Mouse (Mus musculus): ENCODE results near the gene Prkn.

Gene Prkn

GRCm38 (mm10) chr17:11845506-11845905 lies 1005.3 kb downstream of the Prkn start:
- DNase-seq (ENCODE audit: low spot score), result no peak

- no peak for DNase-seq (ENCODE audit: low spot score)
Measured at GRCm38 (mm10) chr17:11854571-11854970, 1014.4 kb downstream of the Prkn start.

- no peak for DNase-seq (ENCODE audit: low spot score)
Measured at GRCm38 (mm10) chr17:11858772-11859405, 1018.7 kb downstream of the Prkn start.

- no peak for DNase-seq (ENCODE audit: low spot score)
Measured at GRCm38 (mm10) chr17:11861178-11861577, 1021.0 kb downstream of the Prkn start.

- DNase-seq (ENCODE audit: low spot score), result no peak
Measured at GRCm38 (mm10) chr17:11862360-11862759, 1022.2 kb downstream of the Prkn start.

GRCm38 (mm10) chr17:11863017-11863416 lies 1022.8 kb downstream of the Prkn start:
- DNase-seq (ENCODE audit: low spot score), result no peak

GRCm38 (mm10) chr17:11866231-11866630 lies 1026.0 kb downstream of the Prkn start:
- no peak for DNase-seq (ENCODE audit: low spot score)

- no peak for DNase-seq (ENCODE audit: low spot score)
Measured at GRCm38 (mm10) chr17:11867334-11868095, 1027.3 kb downstream of the Prkn start.

GRCm38 (mm10) chr17:11870546-11870945 lies 1030.4 kb downstream of the Prkn start:
- no peak for DNase-seq (ENCODE audit: low spot score)

GRCm38 (mm10) chr17:11876240-11876639 lies 1036.1 kb downstream of the Prkn start:
- DNase-seq (ENCODE audit: low spot score), result no peak

GRCm38 (mm10) chr17:11881110-11881820 lies 1041.1 kb downstream of the Prkn start:
- no peak for DNase-seq (ENCODE audit: low spot score)

GRCm38 (mm10) chr17:11885601-11886000 lies 1045.4 kb downstream of the Prkn start:
- no peak for DNase-seq (ENCODE audit: low spot score)

GRCm38 (mm10) chr17:11886963-11887362 lies 1046.8 kb downstream of the Prkn start:
- no peak for DNase-seq (ENCODE audit: low spot score)

- DNase-seq (ENCODE audit: low spot score), result no peak
Measured at GRCm38 (mm10) chr17:11887591-11888205, 1047.5 kb downstream of the Prkn start.

- no peak for DNase-seq (ENCODE audit: low spot score)
Measured at GRCm38 (mm10) chr17:11888806-11889205, 1048.6 kb downstream of the Prkn start.

GRCm38 (mm10) chr17:11900300-11900699 lies 1060.1 kb downstream of the Prkn start:
- DNase-seq (ENCODE audit: low spot score), result no peak

GRCm38 (mm10) chr17:11901731-11902130 lies 1061.5 kb downstream of the Prkn start:
- no peak for DNase-seq (ENCODE audit: low spot score)

- DNase-seq (ENCODE audit: low spot score), result no peak
Measured at GRCm38 (mm10) chr17:11903001-11903400, 1062.8 kb downstream of the Prkn start.

- no peak for DNase-seq (ENCODE audit: low spot score)
Measured at GRCm38 (mm10) chr17:11910668-11911398, 1070.6 kb downstream of the Prkn start.

- no peak for DNase-seq (ENCODE audit: low spot score)
Measured at GRCm38 (mm10) chr17:11912136-11912535, 1072.0 kb downstream of the Prkn start.

- DNase-seq (ENCODE audit: low spot score), result no peak
Measured at GRCm38 (mm10) chr17:11912872-11913365, 1072.7 kb downstream of the Prkn start.

GRCm38 (mm10) chr17:11913620-11914019 lies 1073.4 kb downstream of the Prkn start:
- DNase-seq (ENCODE audit: low spot score), result no peak

Measured in lung, postnatal 25 days (tissue).